Mouse (Mus musculus) regulatory T cell (primary cell): ENCODE measurements around the gene Smad5.

Source experiments
- in situ Hi-C: fragments of 300-600 bp; cut with MboI, MseI; formaldehyde crosslinking; loops from one replicate; pipeline ENCODE4 v1.15.1; 2025; ENCODE audit warnings: high pct_unique_total_duplicates

Gene Smad5

GRCm38 (mm10) chr13:56701924-56702323, 886 bp upstream of the Smad5 start:
- in situ Hi-C loops: no loop called here

- in situ Hi-C loops: no loop called here
These were observed 536 bp downstream of the Smad5 start for GRCm38 (mm10) chr13:56703222-56703870.

GRCm38 (mm10) chr13:56703871-56704321, 1.1 kb downstream of the Smad5 start:
- in situ Hi-C loops: no loop called here

GRCm38 (mm10) chr13:56704596-56704995, 1.8 kb downstream of the Smad5 start:
- in situ Hi-C loops: no loop called here

- in situ Hi-C loops: no loop called here
These were observed 4.3 kb downstream of the Smad5 start for GRCm38 (mm10) chr13:56707111-56707510.

GRCm38 (mm10) chr13:56707606-56708005, 4.8 kb downstream of the Smad5 start:
- in situ Hi-C loops: no loop called here

GRCm38 (mm10) chr13:56710620-56711019, 7.8 kb downstream of the Smad5 start:
- in situ Hi-C loops: no loop called here

- in situ Hi-C loops: no loop called here
These were observed 9.4 kb downstream of the Smad5 start for GRCm38 (mm10) chr13:56712221-56712620.

GRCm38 (mm10) chr13:56726551-56726950, 23.7 kb downstream of the Smad5 start:
- in situ Hi-C loops: no loop called here

GRCm38 (mm10) chr13:56729046-56729445, 26.2 kb downstream of the Smad5 start:
- in situ Hi-C loops: no loop called here

GRCm38 (mm10) chr13:56734617-56735016, 31.8 kb downstream of the Smad5 start:
- in situ Hi-C loops: no loop called here

- in situ Hi-C loops: no loop called here
These were observed 32.5 kb downstream of the Smad5 start for GRCm38 (mm10) chr13:56735212-56735875.

- in situ Hi-C loops: no loop called here
These were observed 36.7 kb downstream of the Smad5 start for GRCm38 (mm10) chr13:56739556-56739955.

GRCm38 (mm10) chr13:56740496-56740895, 37.7 kb downstream of the Smad5 start:
- in situ Hi-C loops: no loop called here

GRCm38 (mm10) chr13:56741691-56742090, 38.9 kb downstream of the Smad5 start:
- in situ Hi-C loops: no loop called here

GRCm38 (mm10) chr13:56742325-56742901, 39.6 kb downstream of the Smad5 start:
- in situ Hi-C loops: no loop called here

- in situ Hi-C loops: no loop called here
These were observed 44.1 kb downstream of the Smad5 start for GRCm38 (mm10) chr13:56746739-56747532.

GRCm38 (mm10) chr13:56747554-56747953, 44.7 kb downstream of the Smad5 start:
- in situ Hi-C loops: no loop called here

GRCm38 (mm10) chr13:56749377-56749776, 46.6 kb downstream of the Smad5 start:
- in situ Hi-C loops: no loop called here

GRCm38 (mm10) chr13:56751774-56752173, 49.0 kb downstream of the Smad5 start:
- in situ Hi-C loops: loop anchor here (5.0 kb wide), 2 partner anchors 64 to 279 kb away; no protein-coding TSS in a partner anchor

- in situ Hi-C loops: loop anchor here (5.0 kb wide), 2 partner anchors 65 to 280 kb away; no protein-coding TSS in a partner anchor
These were observed 49.8 kb downstream of the Smad5 start for GRCm38 (mm10) chr13:56752474-56753191.
